Comparison of ENCODE assay signal across 1 mouse cellular context in the genomic region with DNA sequence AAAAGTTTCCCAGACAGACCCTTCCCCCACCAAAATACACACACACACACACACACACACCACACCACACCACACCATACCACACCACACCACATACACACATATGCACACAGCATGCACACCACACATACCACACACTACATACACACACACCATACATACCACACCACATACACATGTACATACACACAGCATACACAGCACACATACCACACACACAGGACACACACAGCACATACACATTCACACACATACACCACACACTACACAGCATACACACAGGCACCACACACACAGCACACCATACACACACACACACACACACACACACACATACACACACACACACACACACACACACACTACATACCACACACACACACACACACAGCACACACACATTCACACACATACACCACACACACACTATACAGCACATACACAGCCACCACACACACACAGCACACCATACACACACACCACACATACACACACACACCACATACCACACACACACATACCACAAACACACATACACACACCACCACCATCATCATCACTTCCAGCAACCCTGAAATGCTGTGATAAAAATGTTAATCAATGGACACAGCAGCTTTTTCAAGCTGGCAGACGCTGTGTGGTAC.
TF ChIP-seq lines count a peak whose summit lies in the region.

No protein-coding gene starts in this region.

TF ChIP-seq in MEL, 35 proteins besides CTCF, POLR2A, EP300 and RAD21 (continued from another document):
- TF ChIP-seq MEF2A (IDR thresholded peaks at IDR 0.05; ENCODE audit: extremely low read depth, insufficient replicate concordance, low read depth, low read length, poor library complexity, severe bottlenecking), result no peak
